Mouse (Mus musculus) stomach, postnatal 0 days (tissue): ENCODE results near the gene Cdh7. TPM values are rescaled to one million over a fixed set of nuclear protein-coding genes. Genes with fewer than 3 reads are reported as not detected.
"Not testable (repeated sequence)": the region's sequence is repeated elsewhere in the genome, so short reads cannot be mapped to it uniquely, and the experiment has no call there.

Experiments
- ATAC-seq: fragments of 200-750 bp; cut with Nextera tagmentation; 2 replicates; pipeline ENCODE4 v1.8.0; 2017; ENCODE audit not compliant: low FRiP score, low TSS enrichment
- DNase-seq: peaks from one replicate; pipeline ENCODE4 v3.0.0-alpha.2; 2016; ENCODE audit warnings: low spot score
- H3K27ac ChIP-seq: fragments of 300-500 bp; sonication (generic); replicated peaks from 2 replicates; pipeline ENCODE4 v1.5.1; 2014; ENCODE audit warnings: mild to moderate bottlenecking, control low read depth
- H3K27me3 ChIP-seq: fragments of 300-500 bp; sonication (generic); 2 replicates; pipeline ENCODE4 v1.6.1; 2014; ENCODE audit warnings: low read length; ENCODE audit not compliant: control insufficient read depth, insufficient read depth
- H3K36me3 ChIP-seq: fragments of 300-500 bp; sonication (generic); 2 replicates; pipeline ENCODE4 v1.6.1; 2014; ENCODE audit warnings: low read length, mixed read lengths; ENCODE audit not compliant: control insufficient read depth, insufficient read depth
- H3K4me1 ChIP-seq: fragments of 300-500 bp; sonication (generic); replicated peaks from 2 replicates; pipeline ENCODE4 v1.6.1; 2014; ENCODE audit warnings: antibody characterized with exemption; ENCODE audit not compliant: control insufficient read depth, insufficient read depth
- H3K4me2 ChIP-seq: fragments of 300-500 bp; sonication (generic); replicated peaks from 2 replicates; pipeline ENCODE4 v1.6.1; 2014; ENCODE audit warnings: low read depth, mild to moderate bottlenecking, control low read depth, moderate library complexity
- H3K4me3 ChIP-seq: fragments of 300-500 bp; sonication (generic); 2 replicates; pipeline ENCODE4 v1.5.1; 2014; ENCODE audit warnings: low read depth, low read length, control low read depth
- H3K9ac ChIP-seq: fragments of 300-500 bp; sonication (generic); 2 replicates; pipeline ENCODE4 v1.6.1; 2014; ENCODE audit warnings: mild to moderate bottlenecking, low read length, control low read depth, mixed read lengths
- H3K9me3 ChIP-seq: fragments of 300-500 bp; sonication (generic); 2 replicates; pipeline ENCODE4 v1.6.1; 2016; ENCODE audit warnings: low read length; ENCODE audit not compliant: control insufficient read depth
- CTCF ChIP-seq: IDR thresholded peaks from 2 replicates; pipeline ENCODE4 v1.5.1; 2016; ENCODE audit warnings: antibody characterized with exemption, low read depth, mild to moderate bottlenecking, moderate library complexity
- EP300 ChIP-seq: optimal IDR thresholded peaks from 2 replicates; pipeline ENCODE3; 2016; ENCODE audit warnings: antibody characterized with exemption
- WGBS: fragments of 180-500 bp; shearing (Covaris S2); extraction: QIAGEN DNeasy Blood & Tissue Kit; methylation state at CpG from one replicate; pipeline ENCODE4 v1.1.7; 2014; 5-methylcytosine and 5-hydroxymethylcytosine counted together
- polyA plus RNA-seq: library from polyadenylated mRNA; unstranded; fragments of >200 nt; fragmentation: Nextera tagmentation; extraction: Ambion mirVana; gene quantifications from 2 replicates; pipeline ENCODE4 v1.2.1, GENCODE M21; 2015

The Cdh7 gene
- polyA plus RNA-seq, 1 experiment from 2014 or later, result 0.05 TPM

DNA sequence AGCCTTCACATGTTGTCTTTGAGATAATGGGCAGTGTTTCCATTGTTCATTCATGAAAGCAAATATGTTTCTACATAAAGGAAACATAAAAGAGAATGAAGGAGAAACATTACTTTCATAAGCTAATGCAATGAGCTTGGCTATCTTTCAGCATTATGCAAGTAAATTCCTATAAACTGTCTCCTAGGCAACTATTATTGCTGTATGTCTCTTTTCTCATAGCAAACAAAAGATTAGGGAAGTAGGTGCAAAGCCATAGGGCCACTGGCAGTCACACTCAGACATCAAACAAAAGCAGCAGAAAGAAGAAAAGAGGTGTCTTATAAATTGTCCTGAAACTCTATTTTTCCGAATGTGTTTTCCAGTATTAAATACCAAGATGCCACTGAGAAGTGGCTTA is 136.6 kb downstream of the Cdh7 start:
- H3K27ac ChIP-seq, result no peak overlapping the region
- no peak overlapping the region for H3K9ac ChIP-seq
- DNase-seq, result no peak
- no peaks in the 10 kb centered on the region for H3K36me3 ChIP-seq
- TF ChIP-seq EP300, result no peak
- TF ChIP-seq CTCF, result no peak
- H3K9me3 ChIP-seq, result no peaks in the 10 kb centered on the region
- WGBS, result 59% methylated on average over 1 of the region's 1 CpGs
- H3K4me3 ChIP-seq, result no peak overlapping the region
- ATAC-seq, result no peak
- no peaks in the 10 kb centered on the region for H3K27me3 ChIP-seq
- no peak overlapping the region for H3K4me2 ChIP-seq
- no peaks in the 10 kb centered on the region for H3K4me1 ChIP-seq

DNA sequence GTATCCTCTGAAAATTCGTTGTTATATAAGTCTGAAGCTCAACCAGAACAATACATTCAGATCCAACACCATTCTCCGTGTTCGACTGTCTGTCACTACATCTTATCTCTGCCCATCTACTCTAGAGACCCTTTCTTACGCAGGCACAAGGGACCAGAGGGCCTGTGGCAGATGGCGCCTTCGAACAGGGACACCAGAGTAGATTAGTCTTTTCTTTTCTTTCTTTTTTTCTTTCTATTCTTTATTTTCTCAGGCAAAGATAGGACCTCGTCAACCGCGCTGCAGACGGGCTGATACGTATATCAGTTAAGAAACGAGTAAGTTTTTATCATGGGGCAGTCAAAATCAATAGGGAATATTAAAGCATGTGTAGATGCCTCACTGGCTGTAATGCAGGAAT is 189.2 kb downstream of the Cdh7 start:
- not testable (repeated sequence) for DNase-seq, ATAC-seq, H3K4me2 ChIP-seq, H3K27me3 ChIP-seq, H3K9ac ChIP-seq, H3K4me3 ChIP-seq, H3K4me1 ChIP-seq, H3K27ac ChIP-seq, H3K9me3 ChIP-seq, H3K36me3 ChIP-seq
- WGBS, result 80% methylated on average over 2 of the region's 12 CpGs
